Mouse (Mus musculus) hindbrain, postnatal 0 days (tissue): ENCODE measurements around the gene Rhbdl1. TPM values are rescaled to one million over a fixed set of nuclear protein-coding genes. Genes with fewer than 3 reads are reported as not detected.

Experiments used
- ATAC-seq: fragments of 200-750 bp; cut with Nextera tagmentation; 2 replicates; pipeline ENCODE4 v1.8.0; 2017; ENCODE audit warnings: mild to moderate bottlenecking, moderate TSS enrichment, moderate library complexity
- DNase-seq: peaks from one replicate; pipeline ENCODE4 v3.0.0-alpha.2; 2015; ENCODE audit warnings: low spot score
- H3K27ac ChIP-seq: fragments of 300-500 bp; sonication (generic); 2 replicates; pipeline ENCODE4 v1.5.1; 2014; ENCODE audit warnings: mild to moderate bottlenecking
- H3K27me3 ChIP-seq: fragments of 300-500 bp; sonication (generic); 2 replicates; pipeline ENCODE4 v1.6.1; 2014; ENCODE audit warnings: low read length, mixed read lengths; ENCODE audit not compliant: insufficient read depth
- H3K36me3 ChIP-seq: fragments of 300-500 bp; sonication (generic); 2 replicates; pipeline ENCODE4 v1.6.1; 2014; ENCODE audit warnings: low read length, mixed read lengths; ENCODE audit not compliant: insufficient read depth
- H3K4me1 ChIP-seq: fragments of 300-500 bp; sonication (generic); 2 replicates; pipeline ENCODE4 v1.6.1; 2014; ENCODE audit warnings: antibody characterized with exemption, low read length, mixed read lengths; ENCODE audit not compliant: insufficient read depth
- H3K4me2 ChIP-seq: fragments of 300-500 bp; sonication (generic); 2 replicates; pipeline ENCODE4 v1.6.1; 2014; ENCODE audit warnings: low read depth, mild to moderate bottlenecking, low read length, moderate library complexity, mixed read lengths
- H3K4me3 ChIP-seq: fragments of 300-500 bp; sonication (generic); 2 replicates; pipeline ENCODE4 v1.5.1; 2014; ENCODE audit warnings: low read length
- H3K9ac ChIP-seq: fragments of 300-500 bp; sonication (generic); replicated peaks from 2 replicates; pipeline ENCODE4 v1.6.1; 2014; ENCODE audit warnings: mild to moderate bottlenecking, low read length, moderate library complexity, mixed read lengths
- H3K9me3 ChIP-seq: fragments of 300-500 bp; sonication (generic); 2 replicates; pipeline ENCODE4 v1.6.1; 2016; ENCODE audit warnings: low read length, mixed read lengths
- CTCF ChIP-seq: IDR thresholded peaks from 2 replicates; pipeline ENCODE4 v1.5.1; 2016; ENCODE audit warnings: antibody characterized with exemption, control low read depth, low read depth
- WGBS: fragments of 180-500 bp; shearing (Covaris S2); extraction: QIAGEN DNeasy Blood & Tissue Kit; methylation state at CpG from one replicate; pipeline ENCODE4 v1.1.7; 2014; 5-methylcytosine and 5-hydroxymethylcytosine counted together
- polyA plus RNA-seq: library from polyadenylated mRNA; unstranded; fragments of >200 nt; fragmentation: Nextera tagmentation; extraction: Ambion mirVana; gene quantifications from 2 replicates; pipeline ENCODE4 v1.2.1, GENCODE M21; 2015
- total RNA-seq: library from RNA; depleted of rRNA; stranded (reverse); fragments of >200 nt; gene quantifications from 2 replicates; pipeline ENCODE4 v1.2.3, GENCODE M21; 2014

The Rhbdl1 gene
- total and polyA plus RNA-seq, 2 experiments from 2014 or later, result 78.6 to 135 TPM

DNA sequence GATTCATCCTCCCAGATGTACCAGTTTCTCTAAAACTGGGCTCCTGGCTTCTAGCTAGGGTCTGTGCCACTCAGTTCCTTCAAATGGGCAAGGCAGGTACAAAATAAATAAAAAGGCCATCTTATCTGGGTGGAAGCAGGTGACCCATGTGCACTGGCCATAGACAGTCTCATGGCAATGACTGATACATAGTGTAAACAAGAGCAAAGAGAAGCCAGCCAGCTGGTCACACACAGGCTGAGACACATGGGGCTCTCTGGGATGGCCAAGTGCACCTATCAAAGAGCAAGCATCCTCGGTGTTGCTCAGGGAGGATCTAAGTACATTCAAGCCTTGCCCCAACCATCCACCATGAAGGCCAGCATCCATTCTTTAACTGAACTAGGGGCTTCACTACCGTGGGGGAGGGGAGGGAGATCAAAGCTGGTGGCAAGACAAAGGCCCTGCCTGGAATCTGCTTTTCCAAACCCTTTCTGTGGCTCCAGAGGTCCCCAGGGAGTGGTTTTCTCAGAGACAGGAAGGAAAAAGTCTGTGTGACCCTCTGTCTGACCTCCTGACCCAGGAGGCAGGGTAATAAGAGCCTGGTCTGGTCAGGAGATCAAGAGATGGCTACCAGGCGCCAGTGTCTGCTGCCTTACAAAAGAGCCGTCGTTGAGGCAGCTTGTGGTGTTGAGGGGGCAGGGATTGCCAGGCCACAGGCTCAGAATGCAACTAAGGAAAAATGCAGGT, 44.0 kb upstream of the Rhbdl1 start:
- DNase-seq, result no peak
- Histone ChIP-seq H3K9ac (no peak overlapping the region), H3K4me3 (no peak overlapping the region), H3K9me3 (no peaks in the 10 kb centered on the region), H3K4me2 (no peak overlapping the region), H3K27ac (no peak overlapping the region), H3K4me1 (peaks cover 6% of the 10 kb centered on the region; the same call in 1 of the 2 replicates), H3K36me3 (peaks cover 28% of the 10 kb centered on the region), H3K27me3 (no peaks in the 10 kb centered on the region)
- ATAC-seq, result no peak
- no peak for TF ChIP-seq CTCF
- 10% methylated on average over 5 of the region's 5 CpGs for WGBS

DNA sequence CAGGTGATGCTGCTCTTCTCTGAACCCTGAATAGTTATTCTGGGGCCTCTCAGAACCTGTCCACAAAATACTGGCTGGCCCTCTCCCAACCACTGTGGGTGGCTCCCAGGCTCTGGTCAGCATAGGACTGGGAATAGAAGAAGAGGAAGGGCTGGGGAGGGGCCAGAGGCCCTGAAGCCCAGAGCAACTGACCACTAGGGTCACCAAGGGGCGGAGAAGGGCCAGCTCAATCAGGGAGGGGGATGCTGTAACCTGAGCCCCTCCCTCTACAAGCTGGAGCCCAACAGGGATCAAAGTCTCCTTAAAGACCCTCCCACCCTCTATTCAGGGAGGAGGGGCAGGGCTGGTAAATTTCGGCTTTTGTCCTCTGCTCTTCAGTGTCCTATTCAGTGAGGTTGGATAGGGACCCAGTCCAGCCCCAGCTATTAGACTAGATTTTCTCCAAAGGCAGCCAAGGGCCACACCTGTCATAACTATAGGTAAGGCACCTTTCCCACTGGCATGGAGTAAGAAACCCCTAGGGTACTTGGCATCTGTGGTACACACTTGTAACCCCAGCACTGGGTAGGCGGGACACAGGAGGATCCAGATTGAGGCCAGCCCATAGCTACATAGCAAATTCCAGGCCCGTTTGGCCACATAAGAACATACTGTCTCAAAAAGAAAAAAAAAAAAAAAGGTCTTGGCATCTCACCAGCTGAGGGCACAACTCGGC, 43.3 kb upstream of the Rhbdl1 start, which contains the start of gene Wfikkn1:
Gene Wfikkn1, minus strand, starts transcription at position 663 of the 715 bp plus-strand sequence.
- DNase-seq, result peak; percentile 35
- H3K27ac ChIP-seq, result 0 out of 2 replicates have a peak within 1 kb of the TSS, but pooled peaks have one; percentile 13
- H3K4me2 ChIP-seq, result no peak within 1 kb of the TSS
- no peak within 1 kb of the TSS for H3K4me3 ChIP-seq
- H3K9ac ChIP-seq, result 0 out of 2 replicates have a peak within 1 kb of the TSS, but pooled peaks have one; percentile 26
- no peak for ATAC-seq
- H3K4me1 ChIP-seq, result peaks cover 9% of the 10 kb centered on the region; the same call in 1 of the 2 replicates
- WGBS, result 26% methylated on average over 5 of the region's 5 CpGs
- TF ChIP-seq CTCF, result no peak
- H3K9me3 ChIP-seq, result no peaks in the 10 kb centered on the region
- peaks cover 28% of the 10 kb centered on the region for H3K36me3 ChIP-seq
- no peaks in the 10 kb centered on the region for H3K27me3 ChIP-seq

DNA sequence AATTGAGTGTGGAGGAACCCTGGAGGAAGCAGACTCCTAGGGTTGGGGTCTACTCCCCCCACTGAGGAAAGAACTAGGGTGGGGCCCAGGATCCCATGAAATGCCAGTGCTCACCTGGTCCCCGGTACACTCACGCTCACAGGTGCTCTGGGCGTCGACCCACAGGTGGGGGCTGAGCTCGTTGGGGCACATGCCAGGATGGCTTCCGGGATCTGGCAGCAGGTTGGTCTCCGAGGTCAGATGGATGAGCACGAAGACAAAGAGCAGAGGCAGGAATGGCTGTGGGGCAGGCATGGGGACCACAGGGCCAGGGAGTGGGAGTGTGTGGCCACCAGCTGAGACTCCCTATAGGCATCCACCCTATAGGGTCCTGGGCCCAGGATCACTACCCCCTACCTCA, 42.7 kb upstream of the Rhbdl1 start:
- Histone ChIP-seq H3K4me3 (no peak overlapping the region), H3K9me3 (no peaks in the 10 kb centered on the region), H3K27me3 (no peaks in the 10 kb centered on the region), H3K36me3 (peaks cover 28% of the 10 kb centered on the region), H3K9ac (0 out of 2 replicates have a peak overlapping the region, but pooled peaks have one; percentile 26), H3K4me1 (peaks cover 9% of the 10 kb centered on the region; the same call in 1 of the 2 replicates), H3K4me2 (no peak overlapping the region), H3K27ac (0 out of 2 replicates have a peak overlapping the region, but pooled peaks have one; percentile 13)
- ATAC-seq, result no peak
- 60% methylated on average over 8 of the region's 8 CpGs for WGBS
- TF ChIP-seq CTCF, result no peak
- no peak for DNase-seq

DNA sequence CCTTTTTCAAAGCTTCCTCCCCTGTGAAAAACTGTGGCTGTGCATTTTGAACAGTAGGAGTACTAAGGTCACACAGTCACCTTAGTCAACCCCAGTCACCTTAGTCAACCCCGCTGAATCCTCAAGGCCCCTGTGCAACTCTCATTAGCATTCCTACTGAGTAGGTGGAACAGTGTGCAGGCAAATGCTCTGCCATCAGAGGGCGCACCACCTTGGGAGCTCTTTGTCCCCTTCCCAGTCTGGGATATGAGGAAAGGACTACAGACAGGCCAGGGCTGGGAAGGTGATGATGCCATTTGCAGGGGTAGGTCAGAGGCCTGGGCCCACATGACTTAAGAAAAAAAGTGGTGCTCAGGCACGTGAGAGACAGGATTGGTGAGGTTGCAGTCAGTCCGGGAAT, 42.2 kb upstream of the Rhbdl1 start:
- Histone ChIP-seq H3K9me3 (no peaks in the 10 kb centered on the region), H3K27ac (no peak overlapping the region), H3K9ac (no peak overlapping the region), H3K4me1 (peaks cover 9% of the 10 kb centered on the region; the same call in 1 of the 2 replicates), H3K4me3 (no peak overlapping the region), H3K36me3 (peaks cover 23% of the 10 kb centered on the region), H3K4me2 (no peak overlapping the region), H3K27me3 (no peaks in the 10 kb centered on the region)
- DNase-seq (no peak), ATAC-seq (no peak)
- TF ChIP-seq CTCF, result peak; percentile 63
- WGBS, result 36% methylated on average over 4 of the region's 4 CpGs

DNA sequence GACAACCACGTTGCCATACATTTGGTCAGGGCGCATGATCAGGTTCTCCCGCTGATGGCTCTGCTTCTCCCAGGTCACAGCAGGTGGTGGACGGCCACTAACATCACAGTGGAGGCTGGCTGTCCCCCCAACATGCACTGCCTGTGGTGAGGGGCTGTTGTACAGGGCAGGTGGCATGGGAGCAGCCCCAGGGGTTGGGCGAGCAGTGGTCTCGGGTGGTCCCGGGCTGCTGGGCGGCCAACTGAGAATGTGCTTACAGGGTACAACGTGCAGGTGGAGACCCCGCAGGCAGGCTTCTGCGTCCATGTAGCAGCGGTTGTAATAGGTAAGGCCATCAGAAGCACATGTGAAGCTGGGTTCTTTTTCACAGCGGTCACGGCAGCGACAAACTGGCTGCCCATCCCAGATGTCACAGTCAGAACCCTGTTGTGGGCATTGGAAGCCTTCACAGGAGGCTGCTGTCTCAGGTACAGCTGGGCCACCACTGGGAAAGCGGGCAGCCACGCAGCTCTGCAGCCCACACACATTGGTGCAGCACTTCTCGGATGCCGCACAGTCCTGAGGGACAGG, 41.6 kb upstream of the Rhbdl1 start:
- WGBS, result 85% methylated on average over 19 of the region's 19 CpGs
- H3K4me1 ChIP-seq, result peaks cover 13% of the 10 kb centered on the region; the same call in 1 of the 2 replicates
- no peak overlapping the region for H3K4me2 ChIP-seq
- H3K4me3 ChIP-seq, result no peak overlapping the region
- DNase-seq, result no peak
- no peak overlapping the region for H3K9ac ChIP-seq
- no peak for ATAC-seq
- H3K9me3 ChIP-seq, result no peaks in the 10 kb centered on the region
- H3K27me3 ChIP-seq, result no peaks in the 10 kb centered on the region
- no peak for TF ChIP-seq CTCF
- peaks cover 18% of the 10 kb centered on the region for H3K36me3 ChIP-seq
- H3K27ac ChIP-seq, result no peak overlapping the region

DNA sequence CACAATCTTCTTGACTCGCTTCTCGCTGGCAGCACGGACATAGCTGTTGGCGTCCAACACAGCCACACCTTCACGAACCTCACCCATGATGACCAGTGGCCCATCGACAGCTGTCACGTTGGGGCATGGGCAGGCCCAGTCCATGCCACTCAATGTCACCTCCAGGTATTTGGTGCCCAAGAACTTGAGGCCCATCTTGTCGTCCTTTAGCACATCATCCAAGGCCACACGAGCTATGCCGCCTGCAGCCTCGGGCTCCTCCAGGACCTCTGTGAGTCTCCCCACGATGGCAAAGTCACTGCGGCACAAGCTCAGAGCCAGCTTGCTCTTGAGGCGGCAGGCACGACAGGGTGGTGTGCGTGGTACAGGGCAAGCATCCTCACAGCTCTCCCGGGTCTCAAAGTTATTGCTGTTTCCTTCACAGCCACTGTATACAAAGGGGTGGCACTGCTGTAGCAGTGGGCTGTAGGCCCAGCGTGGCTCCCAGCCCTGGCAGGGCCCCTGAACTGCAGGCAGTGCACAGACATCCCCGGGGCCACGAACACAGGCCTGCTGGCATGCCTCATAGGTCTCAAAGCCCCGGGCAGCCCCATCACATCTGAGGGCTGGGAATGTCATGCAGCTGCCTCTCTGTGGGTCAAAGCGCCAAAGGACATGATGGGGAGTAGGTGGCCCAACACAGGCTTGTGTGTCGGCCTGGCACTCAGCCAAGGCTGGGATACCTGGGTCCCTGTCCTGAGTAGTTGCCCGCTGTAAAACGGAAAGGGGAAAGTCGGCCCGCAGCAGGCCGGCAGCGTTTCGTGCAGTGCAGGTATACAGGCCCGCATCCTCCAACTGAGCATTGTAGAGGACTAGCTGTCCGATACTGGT, 40.9 kb upstream of the Rhbdl1 start:
- H3K4me2 ChIP-seq, result no peak overlapping the region
- H3K4me1 ChIP-seq, result peaks cover 13% of the 10 kb centered on the region; the same call in 1 of the 2 replicates
- DNase-seq (no peak), ATAC-seq (no peak)
- peaks cover 15% of the 10 kb centered on the region for H3K36me3 ChIP-seq
- H3K9ac ChIP-seq, result no peak overlapping the region
- TF ChIP-seq CTCF, result no peak
- 92% methylated on average over 32 of the region's 32 CpGs for WGBS
- H3K27me3 ChIP-seq, result no peaks in the 10 kb centered on the region
- no peaks in the 10 kb centered on the region for H3K9me3 ChIP-seq
- no peak overlapping the region for H3K4me3 ChIP-seq
- no peak overlapping the region for H3K27ac ChIP-seq
